Mouse (Mus musculus) left cerebral cortex, postnatal 10 days (tissue): Measurements from ENCODE around the gene Ppfibp1. TPM values are rescaled to one million over a fixed set of nuclear protein-coding genes. Genes with fewer than 3 reads are reported as not detected.

Experiments used
- DNase-seq, 2 experiments: peaks; one replicate each; pipeline ENCODE4 v3.0.0; 2021 to 2022; ENCODE audit warnings: low spot score in 2 of 2, mixed read lengths in 1 of 2; ENCODE audit errors: extremely low spot score in 1 of 2
- intact Hi-C: fragments of 180-260 bp; cut with DNase I; formaldehyde crosslinking; loops from one replicate; pipeline ENCODE4 v1.15.1; 2025
- total RNA-seq, 2 experiments: library from RNA; stranded (reverse); gene quantifications; 2 replicates each; pipeline ENCODE4 v1.2.3; 2021

Gene Ppfibp1
- total RNA-seq, 2 experiments from 2014 or later = 96.3 to 100 TPM

DNA sequence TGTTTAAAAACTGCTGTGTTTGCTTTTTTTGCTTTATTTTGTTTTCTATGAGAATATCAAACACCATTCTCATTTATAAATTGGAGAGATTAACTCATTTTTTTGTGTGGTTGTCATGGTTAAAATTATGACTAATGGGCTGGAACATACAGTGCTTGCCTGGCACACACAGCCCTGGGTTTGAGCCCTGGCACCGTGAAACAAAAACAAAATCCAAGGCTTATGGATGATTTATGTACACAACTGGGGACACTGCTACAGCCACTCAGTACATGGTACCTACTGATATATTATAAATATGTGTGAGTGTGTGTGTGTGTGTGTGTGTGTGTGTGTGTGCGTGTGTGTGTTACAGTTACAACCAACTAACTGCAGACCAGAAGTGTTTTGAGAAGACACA, 85.1 kb downstream of the Ppfibp1 start:
- intact Hi-C loops = no loop called here
- no peak for DNase-seq

DNA sequence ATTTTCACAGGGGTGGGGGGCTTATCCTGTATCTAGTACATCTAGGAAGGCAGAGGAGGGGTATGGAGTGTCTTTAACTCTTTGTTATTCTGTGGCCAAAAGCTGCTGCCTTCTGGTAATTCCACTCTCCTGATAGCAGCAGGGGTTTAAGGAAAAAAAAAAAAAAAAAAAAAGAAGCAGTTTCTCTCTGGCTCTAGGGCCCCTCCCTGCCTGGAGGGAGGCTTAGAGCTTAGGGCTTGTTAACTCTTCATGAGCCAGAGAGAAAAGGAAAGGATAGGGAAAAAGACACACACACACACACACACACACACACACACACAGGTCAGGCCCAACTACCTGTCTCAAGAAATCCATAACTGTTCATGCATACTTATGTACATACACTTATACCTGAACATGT, 85.5 kb downstream of the Ppfibp1 start:
- no peak for DNase-seq
- intact Hi-C loops = no loop called here

DNA sequence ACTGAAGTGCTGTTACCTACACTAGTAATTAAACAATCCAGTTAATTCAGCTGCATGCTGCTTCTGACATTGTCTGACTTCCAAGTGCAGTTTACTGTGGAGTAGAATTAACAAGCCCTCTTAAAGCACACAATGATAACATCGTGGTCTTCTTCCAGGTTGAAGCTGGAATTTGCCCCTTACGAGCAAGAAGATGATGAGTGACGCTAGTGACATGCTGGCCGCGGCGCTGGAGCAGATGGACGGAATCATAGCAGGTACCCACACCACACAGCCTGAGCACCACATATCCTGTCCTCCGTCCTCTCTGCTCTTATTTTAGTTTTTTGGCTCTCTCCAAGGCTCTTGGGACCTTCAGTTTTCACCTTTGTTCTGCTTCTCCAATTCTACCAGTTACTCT, 88.2 kb downstream of the Ppfibp1 start:
- intact Hi-C loops = no loop called here
- DNase-seq = no peak

DNA sequence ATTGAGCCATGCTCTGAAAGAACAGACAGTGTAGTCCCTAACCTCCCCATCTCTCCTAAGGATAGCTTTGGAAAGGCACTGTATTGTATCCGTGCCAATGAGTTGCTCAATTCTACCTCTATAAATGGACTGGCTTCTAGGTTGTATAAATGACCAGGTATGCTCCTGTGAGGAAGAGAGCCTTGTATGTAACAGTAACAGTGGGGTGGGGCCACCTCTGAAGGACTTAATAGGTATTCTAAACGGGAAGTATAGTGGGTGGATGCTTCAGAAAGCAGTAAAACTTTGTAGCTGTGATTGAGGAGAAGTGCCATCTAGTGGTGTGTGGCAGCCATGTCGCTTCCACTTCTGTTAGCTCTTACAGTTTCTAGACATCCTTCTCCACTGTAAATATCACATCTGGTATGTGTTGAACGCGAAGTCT, 90.4 kb downstream of the Ppfibp1 start:
- intact Hi-C loops = no loop called here
- no peak for DNase-seq

DNA sequence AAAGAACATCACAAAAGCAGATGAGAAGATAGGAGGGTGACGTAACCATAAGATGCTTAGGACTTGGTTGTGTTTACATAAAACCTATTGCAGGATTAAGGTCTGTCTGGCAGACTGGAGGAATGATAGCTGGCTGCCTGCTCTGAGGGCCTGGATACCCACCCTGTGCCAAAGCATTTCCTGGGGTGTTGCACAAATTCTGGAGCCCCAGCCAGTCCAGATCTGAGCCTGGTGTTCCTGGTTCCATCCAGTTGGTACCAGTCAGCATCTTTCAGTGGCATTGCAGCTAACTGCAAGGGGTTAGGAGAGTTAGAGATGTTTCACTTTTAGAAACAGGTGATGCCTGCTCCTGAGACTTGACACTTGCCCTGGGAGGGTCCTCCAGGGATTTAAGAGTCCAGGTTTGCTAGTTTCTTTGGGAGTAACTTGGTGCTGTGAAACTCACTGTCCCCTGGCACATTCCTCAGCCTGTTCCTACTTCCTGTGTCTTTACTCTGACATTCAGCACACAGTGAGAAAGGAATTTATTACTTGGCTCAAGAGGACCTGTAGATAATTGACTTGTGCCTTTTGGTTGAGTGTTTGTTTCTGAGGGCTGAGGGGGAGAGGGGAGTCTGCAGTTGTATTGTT, 90.9 kb downstream of the Ppfibp1 start:
- intact Hi-C loops = no loop called here

DNA sequence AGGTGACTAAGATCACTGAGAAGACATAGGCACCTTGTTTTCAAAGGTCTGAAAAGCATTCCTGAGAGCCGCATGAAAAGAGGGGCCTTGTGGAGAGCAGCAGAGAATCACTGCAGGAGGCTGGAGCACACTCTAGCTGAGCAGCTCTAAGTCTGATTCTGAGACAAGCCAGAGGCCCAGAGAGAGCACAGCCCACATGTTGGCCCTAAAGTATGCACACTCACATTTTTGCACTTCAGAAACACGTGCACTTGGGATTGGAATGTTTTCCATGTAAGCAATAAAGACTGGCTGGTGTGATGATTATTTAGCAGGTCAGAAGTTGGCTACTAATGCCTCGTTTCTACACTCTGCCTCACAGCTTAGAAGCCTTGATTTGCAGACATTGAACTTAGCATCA, 91.7 kb downstream of the Ppfibp1 start:
- no peak for DNase-seq
- intact Hi-C loops = no loop called here

More for the DNA sequence above, 90.9 kb downstream of the Ppfibp1 start:
- DNase-seq = no peak

DNA sequence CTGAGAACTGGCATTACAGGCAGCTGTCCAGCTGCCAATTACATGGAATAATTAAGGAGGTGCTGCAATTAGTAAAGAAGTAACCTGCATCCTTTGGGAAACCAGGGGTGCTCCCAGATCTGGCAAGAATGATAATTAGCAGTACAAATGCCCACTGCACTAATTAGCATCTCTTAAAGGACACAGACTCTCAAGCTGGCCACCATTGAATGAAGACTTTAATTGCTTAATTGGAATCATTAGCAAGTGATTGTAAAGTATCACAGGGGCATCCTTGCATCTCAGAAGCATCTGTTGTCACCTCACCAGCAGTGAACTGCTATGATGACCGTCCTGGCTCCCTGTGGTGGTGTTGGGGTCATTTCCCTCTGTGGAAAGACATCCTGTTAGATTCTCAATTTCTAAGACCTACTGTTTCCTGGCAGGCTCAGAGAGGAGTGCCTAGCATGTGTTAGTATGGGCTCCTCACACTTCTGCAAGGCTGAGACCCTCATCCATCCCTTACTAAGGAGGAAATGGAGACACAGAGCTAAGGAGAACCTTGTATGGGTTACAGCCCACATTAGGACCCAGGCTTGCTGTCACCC, 93.1 kb downstream of the Ppfibp1 start:
- intact Hi-C loops = no loop called here

DNA sequence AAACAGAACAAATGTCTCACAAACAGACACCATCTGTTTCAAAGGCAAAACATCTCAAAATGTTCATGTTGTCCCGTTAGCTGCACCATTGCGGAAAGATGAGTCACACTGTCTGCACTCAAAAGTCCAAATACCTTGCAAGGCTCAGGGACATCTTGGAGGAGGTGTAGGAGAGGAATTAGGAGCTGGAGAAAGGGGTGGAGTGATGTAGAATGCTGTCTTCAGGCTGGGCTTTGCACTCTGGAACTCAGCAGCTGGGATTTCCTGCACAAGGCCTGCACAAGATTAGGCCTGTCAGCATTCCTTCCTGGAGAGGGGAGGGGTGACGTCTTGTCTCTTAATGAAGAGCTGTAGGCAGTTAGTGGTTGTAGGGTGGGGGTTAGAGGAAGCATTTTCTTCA, 96.3 kb downstream of the Ppfibp1 start:
- DNase-seq = no peak
- intact Hi-C loops = no loop called here

More for the DNA sequence above, 93.1 kb downstream of the Ppfibp1 start:
- no peak for DNase-seq

DNA sequence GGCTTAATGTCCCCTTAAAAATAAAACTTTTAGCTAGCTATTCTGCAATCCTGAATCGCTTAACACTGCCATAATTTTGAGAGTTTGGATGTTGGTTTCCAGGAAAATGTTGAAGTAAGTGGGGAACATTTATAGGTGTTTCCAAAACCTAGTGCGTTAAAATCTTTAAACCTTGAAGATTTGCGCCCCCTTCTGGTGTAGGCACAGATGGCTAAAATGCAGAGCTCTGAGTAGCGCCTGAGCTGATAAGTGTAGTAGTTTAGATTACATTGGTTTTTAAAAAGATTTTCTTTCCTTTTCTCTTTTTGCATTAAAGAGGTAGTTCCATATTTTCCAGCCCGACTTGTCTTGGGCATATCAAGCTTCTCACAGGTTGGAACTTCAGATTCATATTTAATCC, 105.9 kb downstream of the Ppfibp1 start:
- intact Hi-C loops = loop anchor here (2.0 kb wide), 1 partner anchor 161 kb away; no protein-coding TSS in a partner anchor
- DNase-seq = peak; percentile 67 to 70

DNA sequence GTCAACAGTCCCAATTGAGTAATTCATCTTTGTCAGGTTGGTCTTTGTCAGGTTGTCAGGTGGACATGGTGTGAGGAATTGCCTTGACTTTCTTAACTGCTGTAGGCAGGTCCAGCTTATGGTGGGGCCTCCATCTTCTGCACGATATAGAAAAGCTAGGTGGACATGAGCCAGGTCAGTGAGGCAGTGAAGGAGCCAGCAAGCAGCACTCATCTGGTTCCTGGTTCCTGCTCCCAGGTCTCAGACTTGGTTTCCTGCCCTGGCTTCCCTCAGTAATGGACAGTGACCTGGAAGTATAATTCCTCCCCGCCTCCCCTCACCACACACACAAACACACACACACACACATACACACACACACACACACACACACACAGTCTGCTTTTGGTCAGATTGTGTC, 107.1 kb downstream of the Ppfibp1 start:
- intact Hi-C loops = loop anchor here (2.0 kb wide), 1 partner anchor 163 kb away; no protein-coding TSS in a partner anchor
- DNase-seq = no peak

DNA sequence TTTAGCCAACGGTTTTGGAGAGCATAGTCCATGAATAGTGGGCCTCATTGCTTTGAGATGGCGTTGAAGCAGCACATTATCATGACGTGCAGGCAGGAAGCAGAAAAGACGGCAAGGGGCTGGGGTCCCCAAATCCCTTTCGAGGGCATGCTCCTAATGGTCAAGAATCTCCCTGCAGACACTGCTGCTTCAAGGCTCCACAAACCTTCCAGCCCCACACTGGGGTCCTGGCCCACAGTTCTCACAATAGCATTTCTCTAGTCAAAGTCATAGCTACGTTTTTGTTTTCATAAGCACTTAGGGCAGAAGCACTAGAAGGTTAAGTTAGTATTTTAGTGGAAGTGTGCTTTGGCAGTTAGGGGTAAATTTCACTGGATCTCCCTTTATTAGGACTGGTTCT, 107.6 kb downstream of the Ppfibp1 start:
- intact Hi-C loops = loop anchor here (2.0 kb wide), 1 partner anchor 163 kb away; no protein-coding TSS in a partner anchor
- no peak for DNase-seq

DNA sequence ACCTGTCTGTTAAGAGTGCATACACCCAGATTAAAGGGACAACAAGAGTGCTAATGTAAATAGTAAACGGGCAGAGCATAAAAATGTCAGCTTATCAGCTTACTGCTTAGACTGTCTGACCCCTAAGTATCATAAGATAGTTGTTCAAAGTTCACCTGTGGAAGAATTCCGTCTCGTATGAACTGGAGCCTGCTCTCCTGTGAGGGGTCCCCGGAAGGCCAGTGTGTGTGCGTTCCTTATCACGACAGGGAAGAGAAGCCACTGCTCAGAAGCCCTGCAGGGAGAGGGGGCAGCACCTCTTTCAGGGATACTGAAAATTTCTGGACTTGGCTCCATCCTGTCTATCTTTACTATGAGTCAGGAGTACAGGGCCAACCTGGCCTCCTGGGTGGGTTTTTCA, 108.7 kb downstream of the Ppfibp1 start:
- intact Hi-C loops = no loop called here
- DNase-seq = no peak

DNA sequence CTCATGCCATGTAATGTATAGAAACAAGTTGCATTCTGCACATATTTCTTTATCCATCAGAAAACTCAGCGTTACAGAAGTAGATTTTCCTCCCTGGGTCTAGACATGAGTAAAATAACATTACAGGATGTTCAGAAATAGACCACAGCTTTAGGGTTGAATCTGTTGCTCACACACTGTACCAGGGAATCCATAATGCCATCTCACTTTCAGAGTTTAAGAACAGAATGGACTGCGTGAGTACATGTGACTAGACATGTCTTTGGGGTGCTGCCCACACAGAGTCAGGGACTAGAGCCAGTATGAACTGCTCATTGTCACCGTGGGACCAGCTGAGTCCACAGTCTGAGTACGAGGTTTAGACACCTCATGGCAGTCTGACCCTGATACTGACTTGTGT, 110.4 kb downstream of the Ppfibp1 start:
- intact Hi-C loops = no loop called here

DNA sequence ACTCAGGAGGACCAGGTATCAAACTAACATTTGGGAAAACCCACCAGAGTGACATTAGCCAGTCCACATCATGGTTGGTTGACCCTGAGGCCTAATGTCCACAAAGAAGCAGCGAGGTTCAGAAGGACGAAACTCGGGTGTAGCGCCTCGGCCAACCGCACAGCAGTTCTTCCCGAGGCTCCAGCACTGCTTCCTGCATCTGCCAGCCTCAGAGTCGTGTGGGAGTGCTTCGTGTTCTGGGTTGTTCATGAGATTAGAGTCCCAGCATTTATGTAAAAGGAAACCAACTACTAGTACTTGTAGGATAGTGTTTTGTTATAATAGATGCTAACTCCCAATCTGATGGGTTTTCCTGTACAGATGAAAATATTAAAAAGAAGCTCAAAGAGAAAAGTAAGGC, 111.0 kb downstream of the Ppfibp1 start:
- intact Hi-C loops = no loop called here
- no peak for DNase-seq

More for the DNA sequence above, 110.4 kb downstream of the Ppfibp1 start:
- DNase-seq = no peak

DNA sequence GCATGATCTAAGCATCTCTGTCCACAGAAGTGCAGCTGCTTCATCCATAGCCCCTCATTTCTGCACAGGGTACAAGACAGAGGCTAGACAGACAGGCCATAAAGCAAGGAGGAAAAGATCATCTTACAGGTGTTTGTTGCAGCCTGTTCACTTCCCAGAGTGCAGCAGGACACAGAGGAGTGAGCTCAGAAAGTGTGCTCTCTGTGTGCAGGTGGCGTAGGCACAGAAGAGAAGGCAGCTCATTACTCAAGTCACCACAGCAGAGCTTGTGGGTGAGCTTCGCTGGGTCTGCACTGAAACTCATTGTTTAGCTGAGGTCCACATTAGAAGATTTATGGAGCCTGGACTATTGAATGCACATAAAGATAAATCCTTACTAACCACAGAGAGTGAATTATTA, 111.5 kb downstream of the Ppfibp1 start:
- intact Hi-C loops = no loop called here
- no peak for DNase-seq

DNA sequence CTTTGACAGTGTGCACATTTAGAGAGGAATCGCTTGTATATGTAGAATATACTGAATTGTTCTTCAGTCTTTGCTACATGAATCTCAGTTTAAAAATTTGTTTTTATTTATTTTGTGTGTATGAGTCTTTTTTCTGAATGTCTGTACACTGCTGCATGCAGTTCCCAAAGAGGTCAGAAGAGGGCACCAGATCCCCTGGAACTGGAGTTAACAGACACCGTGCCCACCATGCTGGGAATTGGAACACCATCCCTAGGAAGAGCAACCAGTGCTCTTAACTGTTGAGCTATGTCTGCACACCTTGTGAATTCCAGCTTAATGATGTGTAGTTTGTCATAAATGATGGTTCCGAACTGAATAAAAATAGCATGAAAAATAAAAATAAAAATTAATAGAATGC, 119.9 kb downstream of the Ppfibp1 start:
- DNase-seq = peak in 1 of 2 experiments; percentile 54
- intact Hi-C loops = no loop called here

DNA sequence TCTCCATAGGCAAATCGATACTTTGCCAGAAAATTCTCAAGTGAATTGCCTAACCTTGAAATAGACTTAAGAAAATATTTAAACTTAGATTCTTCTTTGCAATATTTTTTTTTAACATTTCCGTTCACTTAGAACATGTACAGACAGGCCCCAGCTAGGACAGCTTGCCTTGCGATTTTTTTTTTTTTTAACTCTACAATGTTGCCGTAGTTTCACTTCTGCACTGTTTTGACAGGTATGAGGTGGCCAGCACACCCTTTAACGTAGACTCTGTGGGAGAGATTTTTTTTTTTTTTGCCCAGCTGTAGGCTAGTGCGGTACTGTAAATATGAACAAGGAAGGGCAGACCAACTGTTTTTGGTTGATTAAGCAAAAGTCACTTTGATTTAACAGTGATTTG, 122.1 kb downstream of the Ppfibp1 start:
- no peak for DNase-seq
- intact Hi-C loops = no loop called here

DNA sequence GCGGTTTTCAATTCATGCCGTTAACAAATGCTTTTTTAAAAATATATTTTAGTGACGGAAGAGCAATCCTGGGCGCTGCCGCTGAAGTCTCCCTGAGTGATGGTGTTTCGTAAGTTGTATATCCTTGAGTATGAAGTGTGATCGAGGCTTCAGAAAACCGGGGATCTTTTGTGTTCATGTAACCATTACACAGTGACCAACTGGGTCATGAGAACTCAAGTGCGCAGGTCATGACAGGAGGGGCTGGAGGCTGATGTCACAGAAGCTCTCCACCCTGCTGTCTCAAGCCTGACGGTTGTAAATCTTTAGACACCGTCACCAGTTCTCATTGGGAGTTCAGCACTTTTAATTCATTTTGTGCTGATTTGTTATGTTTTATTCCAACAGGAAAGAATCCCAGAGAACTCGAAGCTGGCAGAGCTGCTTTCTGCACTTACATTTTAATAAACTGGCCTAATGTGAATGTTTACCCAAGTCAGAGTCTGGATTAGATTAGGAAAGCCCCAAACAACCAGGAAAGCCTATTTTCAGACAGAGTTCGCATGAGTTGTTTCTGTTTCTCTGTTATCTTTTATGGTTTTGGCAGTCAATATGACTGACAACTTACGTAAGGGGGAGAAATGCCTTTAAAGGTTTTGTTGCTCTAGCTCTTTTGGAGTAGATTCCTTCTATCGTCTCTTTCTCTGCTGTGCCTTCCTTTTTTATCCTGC, 122.7 kb downstream of the Ppfibp1 start:
- DNase-seq = no peak
- intact Hi-C loops = no loop called here

DNA sequence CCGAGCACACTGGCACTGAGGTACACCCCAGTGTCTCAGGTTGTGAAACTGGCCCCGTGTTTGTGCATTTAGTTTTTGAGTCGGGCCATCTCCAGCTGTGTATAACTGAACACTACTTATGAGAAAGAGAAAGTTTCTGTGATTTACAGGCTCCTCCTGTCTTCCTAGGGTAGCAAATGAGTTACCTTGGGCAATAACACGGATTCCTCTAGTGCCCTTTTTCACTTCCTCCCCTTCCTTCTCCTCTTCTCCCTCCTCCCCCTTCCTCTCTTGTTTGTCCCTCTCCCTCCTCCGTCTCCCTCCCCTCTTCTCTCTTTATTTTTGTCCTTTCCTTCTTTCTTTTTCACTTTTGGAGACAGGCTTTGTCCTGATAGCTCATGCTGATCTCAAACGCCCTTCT, 123.3 kb downstream of the Ppfibp1 start:
- intact Hi-C loops = no loop called here
- no peak for DNase-seq

DNA sequence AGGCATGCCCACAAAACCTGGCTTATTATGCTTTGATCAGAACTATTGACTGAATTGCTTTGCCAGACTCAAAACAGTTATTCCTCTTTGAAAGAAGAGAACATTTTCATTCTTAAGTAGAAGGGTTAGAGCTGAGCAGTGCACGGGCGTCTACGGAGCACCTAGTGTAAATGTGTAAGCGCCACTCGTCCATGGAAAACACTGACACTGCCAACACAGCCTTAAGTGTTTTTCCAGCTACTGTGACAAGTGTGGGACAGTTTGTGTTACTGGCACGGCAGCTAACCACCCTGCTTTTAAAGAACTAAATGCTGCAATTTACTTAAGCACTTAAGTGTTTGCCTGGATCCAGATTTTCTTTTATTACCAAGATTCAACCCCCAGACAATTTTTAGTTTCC, 123.7 kb downstream of the Ppfibp1 start:
- intact Hi-C loops = no loop called here
- DNase-seq = no peak
